Mouse (Mus musculus) mouse embryonic stem cell (cell line): ENCODE measurements around the gene S1pr5.
"Not testable (repeated sequence)": the region's sequence is repeated elsewhere in the genome, so short reads cannot be mapped to it uniquely, and the experiment has no call there.

Experiments used
- in situ Hi-C, 2 experiments: fragments of 300-500 bp; cut with MboI; formaldehyde crosslinking; loops; 1 replicate in 1 of 2; 3 replicates in 1 of 2; pipeline ENCODE4 v1.14.3; 2019 to 2020; ENCODE audit warnings: low sequenced_read_pairs in 2 of 2, low pct_unique_long_range_greater_than_20kb in 1 of 2, mixed read lengths in 1 of 2; ENCODE audit not compliant: unreplicated experiment in 1 of 2

Gene S1pr5

DNA sequence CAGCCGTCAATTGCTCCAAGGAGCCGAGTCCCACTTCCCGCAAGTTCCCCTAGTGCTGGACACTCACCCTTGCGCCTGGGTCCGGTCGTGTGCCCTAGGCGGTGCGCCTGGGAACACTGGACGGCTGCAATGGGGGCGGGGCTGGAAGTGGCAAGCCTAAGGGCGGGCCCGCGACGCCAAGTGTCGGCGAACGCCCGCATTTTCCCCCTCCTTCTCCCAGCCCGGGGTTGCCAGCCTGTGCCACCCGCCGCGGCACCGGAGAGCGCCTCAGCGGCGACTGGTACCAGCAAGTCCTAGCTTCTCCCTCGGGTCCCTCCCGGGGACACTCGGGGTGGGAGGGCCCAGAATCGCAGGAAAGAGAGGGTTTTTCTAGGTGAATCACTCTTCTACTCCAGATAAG, at the start of gene S1pr5:
Gene S1pr5, minus strand, starts transcription at position 118 of the 400 bp plus-strand sequence.
- in situ Hi-C loops = no loop called here

GRCm38 (mm10) chr9:21292271-21292670, 44.0 kb upstream of the S1pr5 start:
- in situ Hi-C loops = no loop called here

- in situ Hi-C loops = not testable (repeated sequence)
Measured at GRCm38 (mm10) chr9:21291868-21292267, 43.6 kb upstream of the S1pr5 start.

GRCm38 (mm10) chr9:21291022-21291787, 43.0 kb upstream of the S1pr5 start, which contains the start of gene Cdkn2d:
TSS of gene Cdkn2d (minus strand) at chr9:21291407.
- in situ Hi-C loops = no loop called here

- in situ Hi-C loops = no loop called here
Measured at GRCm38 (mm10) chr9:21290589-21290988, 42.3 kb upstream of the S1pr5 start.

- in situ Hi-C loops = no loop called here
Measured at GRCm38 (mm10) chr9:21289337-21289671, 41.1 kb upstream of the S1pr5 start.

DNA sequence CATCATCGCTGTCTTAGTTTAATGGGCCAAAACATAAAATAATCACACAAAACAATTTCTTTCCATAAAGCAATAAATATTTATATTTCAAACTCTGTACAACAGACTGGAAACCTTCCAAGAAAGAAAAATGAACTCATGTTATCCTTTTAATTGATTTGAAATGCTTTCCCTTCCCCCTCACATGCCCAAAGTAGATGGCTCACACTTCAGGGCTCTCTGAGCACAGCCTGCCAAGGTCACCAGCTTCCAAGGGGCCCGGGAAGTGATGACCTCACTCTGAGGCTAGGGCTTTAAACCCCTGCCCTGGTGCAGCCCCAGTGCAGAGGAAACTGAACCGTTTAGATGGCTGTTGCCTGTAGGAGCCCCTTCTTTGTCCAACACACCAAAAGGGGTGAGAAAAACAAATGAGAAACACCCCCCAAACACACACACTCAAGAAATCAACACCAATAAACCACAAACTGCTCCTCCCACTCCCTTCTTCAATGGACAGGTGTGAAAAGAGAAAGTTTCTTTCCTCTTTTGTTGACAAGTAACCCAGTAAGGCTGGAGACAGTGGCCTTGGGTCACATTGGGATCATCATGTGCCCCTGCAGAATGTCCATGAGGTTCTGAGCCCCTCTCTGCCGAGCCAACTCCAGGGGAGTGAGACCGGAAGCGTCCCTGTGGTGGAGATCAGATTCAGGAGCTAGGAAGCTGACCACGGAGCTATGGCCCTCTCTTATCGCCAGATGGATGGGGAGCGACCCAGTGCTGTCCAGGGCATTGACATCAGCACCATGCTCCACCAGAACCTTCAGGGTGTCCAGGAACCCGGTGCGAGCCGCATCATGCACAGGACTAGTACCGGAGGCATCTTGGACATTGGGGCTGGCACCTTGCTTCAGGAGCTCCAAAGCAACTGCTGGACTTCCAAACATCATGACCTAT, 40.4 kb upstream of the S1pr5 start:
- in situ Hi-C loops = no loop called here

- in situ Hi-C loops = no loop called here
Measured at GRCm38 (mm10) chr9:21287571-21288402, 39.5 kb upstream of the S1pr5 start, which contains the start of gene Kri1. TSS of gene Kri1 (minus strand) at chr9:21287969.

DNA sequence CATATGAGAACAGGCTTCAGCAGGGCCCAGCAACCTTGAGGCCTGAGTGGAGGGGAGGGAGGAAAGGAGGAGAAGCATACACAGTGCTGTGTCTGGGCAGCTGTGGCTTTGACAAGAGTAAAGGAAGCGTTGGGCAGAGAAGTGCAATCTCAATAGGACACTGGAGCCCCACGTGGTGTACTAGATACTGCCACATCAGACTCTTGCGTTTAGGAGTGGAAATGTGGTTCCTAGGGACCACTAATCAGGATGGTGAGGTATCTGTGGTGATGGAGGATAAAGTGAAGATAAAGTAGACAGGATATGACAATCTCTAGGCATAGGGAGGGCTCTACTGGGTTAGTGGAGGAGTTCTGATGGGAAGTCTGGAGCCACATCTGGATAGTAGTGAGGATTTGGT, 38.5 kb upstream of the S1pr5 start:
- in situ Hi-C loops = no loop called here

DNA sequence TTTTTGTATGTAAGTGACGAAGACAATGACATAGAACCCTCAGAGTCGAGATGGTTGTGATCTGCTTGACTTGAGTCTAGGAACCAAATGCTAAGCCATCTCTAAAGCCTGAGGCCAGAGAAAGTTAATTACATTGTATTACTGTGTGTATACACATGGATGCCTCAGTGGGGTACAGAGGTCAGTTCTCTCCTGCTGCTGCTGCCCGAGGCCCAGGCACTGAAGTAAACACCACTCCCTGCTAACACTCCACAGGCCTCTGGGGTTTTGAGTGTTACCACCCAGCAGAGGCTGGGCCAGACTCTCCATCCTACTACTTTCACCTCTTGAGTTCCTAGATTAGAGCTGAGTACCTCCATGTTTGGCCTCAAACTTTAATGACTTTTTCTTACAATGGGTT, 35.8 kb upstream of the S1pr5 start:
- in situ Hi-C loops = no loop called here

GRCm38 (mm10) chr9:21283591-21283990, 35.3 kb upstream of the S1pr5 start:
- in situ Hi-C loops = no loop called here

- in situ Hi-C loops = no loop called here
Measured at GRCm38 (mm10) chr9:21277776-21278175, 29.5 kb upstream of the S1pr5 start.

DNA sequence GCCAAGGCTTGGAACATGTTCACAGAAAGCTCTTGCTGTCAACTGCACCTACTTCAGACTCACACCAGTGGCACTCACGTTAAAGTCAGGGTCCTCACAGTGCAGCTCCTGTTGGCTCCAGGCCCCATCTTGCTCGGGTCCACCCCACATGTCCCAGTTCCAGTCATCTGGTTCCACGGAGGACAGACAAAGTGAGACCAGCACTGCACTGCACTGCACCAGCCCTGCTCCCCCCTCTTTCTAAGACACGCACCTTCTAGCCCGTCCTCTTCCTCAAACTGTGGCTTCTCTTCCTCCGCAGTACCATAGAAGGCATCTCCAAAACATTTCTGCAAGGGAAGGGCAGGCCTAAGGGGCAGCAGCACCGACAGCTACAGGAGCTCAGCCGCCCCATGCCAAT, 28.1 kb upstream of the S1pr5 start:
- in situ Hi-C loops = no loop called here

- in situ Hi-C loops = no loop called here
Measured at GRCm38 (mm10) chr9:21275727-21276126, 27.5 kb upstream of the S1pr5 start.

DNA sequence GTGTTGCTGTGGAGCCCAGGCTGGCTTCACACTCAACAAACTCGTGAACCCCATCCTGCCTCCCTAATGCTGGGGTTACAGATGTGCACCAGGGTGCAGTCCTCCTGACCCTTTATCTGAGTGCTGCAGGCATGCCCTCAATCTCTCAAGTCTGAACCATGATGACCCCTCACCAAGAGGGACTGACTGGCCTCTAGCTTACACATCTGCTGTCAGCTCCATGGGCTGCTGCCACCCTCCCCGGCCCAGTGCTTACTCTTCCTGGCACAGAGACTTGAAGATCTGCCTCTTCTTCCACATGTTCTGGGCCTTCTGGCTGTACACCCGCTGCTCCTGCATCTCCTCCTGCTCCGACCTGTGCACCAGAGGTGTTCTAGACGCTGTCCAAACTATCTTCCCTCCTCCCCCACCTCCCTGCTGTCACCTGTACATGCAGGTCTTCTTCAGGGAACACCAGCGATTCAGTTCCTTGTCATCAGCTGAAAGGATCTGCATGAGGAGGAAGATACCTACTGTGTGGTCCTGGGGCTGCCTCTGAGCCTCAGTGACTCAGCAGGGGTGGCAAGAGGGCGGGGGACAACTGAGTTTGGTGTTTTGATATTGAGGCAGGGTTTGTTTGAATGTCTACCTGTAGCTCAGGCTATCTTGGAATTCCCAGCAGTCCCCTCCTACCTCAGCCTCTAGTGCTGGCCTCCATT, 26.9 kb upstream of the S1pr5 start:
- in situ Hi-C loops = no loop called here

GRCm38 (mm10) chr9:21274336-21274735, 26.1 kb upstream of the S1pr5 start:
- in situ Hi-C loops = no loop called here

- in situ Hi-C loops = no loop called here
Measured at GRCm38 (mm10) chr9:21273520-21274228, 25.4 kb upstream of the S1pr5 start.

- in situ Hi-C loops = no loop called here
Measured at GRCm38 (mm10) chr9:21273094-21273493, 24.9 kb upstream of the S1pr5 start.
